Mouse (Mus musculus): ENCODE data around the gene Casc3.

Casc3 gene

GRCm38 (mm10) chr11:98773635-98774295 lies 30.9 kb upstream of the Casc3 start:
- peak; percentile 99 for DNase-seq (ENCODE audit: low read depth)

- no peak for DNase-seq (ENCODE audit: low read depth)
Measured at GRCm38 (mm10) chr11:98774582-98775347, 29.9 kb upstream of the Casc3 start, which contains the start of gene Nr1d1. Gene Nr1d1, minus strand, starts transcription at chr11:98775333.

GRCm38 (mm10) chr11:98775348-98776051 lies 29.2 kb upstream of the Casc3 start:
- DNase-seq (ENCODE audit: low read depth), result peak; percentile 92

GRCm38 (mm10) chr11:98776052-98776764 lies 28.5 kb upstream of the Casc3 start:
- no peak for DNase-seq (ENCODE audit: low read depth)

GRCm38 (mm10) chr11:98776843-98777590 lies 27.7 kb upstream of the Casc3 start:
- DNase-seq (ENCODE audit: low read depth), result no peak

GRCm38 (mm10) chr11:98777888-98778287 lies 26.8 kb upstream of the Casc3 start:
- DNase-seq (ENCODE audit: low read depth), result no peak

- DNase-seq (ENCODE audit: low read depth), result no peak
Measured at GRCm38 (mm10) chr11:98781851-98782512, 22.7 kb upstream of the Casc3 start.

GRCm38 (mm10) chr11:98782651-98783235 lies 22.0 kb upstream of the Casc3 start:
- no peak for DNase-seq (ENCODE audit: low read depth)

- no peak for DNase-seq (ENCODE audit: low read depth)
Measured at GRCm38 (mm10) chr11:98783236-98783696, 21.4 kb upstream of the Casc3 start.

GRCm38 (mm10) chr11:98784139-98784538 lies 20.6 kb upstream of the Casc3 start:
- DNase-seq (ENCODE audit: low read depth), result no peak

GRCm38 (mm10) chr11:98785214-98785613 lies 19.5 kb upstream of the Casc3 start:
- DNase-seq (ENCODE audit: low read depth), result no peak

- DNase-seq (ENCODE audit: low read depth), result no peak
Measured at GRCm38 (mm10) chr11:98785772-98786281, 18.9 kb upstream of the Casc3 start.

GRCm38 (mm10) chr11:98786359-98787214 lies 18.1 kb upstream of the Casc3 start:
- peak; percentile 96 for DNase-seq (ENCODE audit: low read depth)

- no peak for DNase-seq (ENCODE audit: low read depth)
Measured at GRCm38 (mm10) chr11:98787229-98787628, 17.5 kb upstream of the Casc3 start.

- no peak for DNase-seq (ENCODE audit: low read depth)
Measured at GRCm38 (mm10) chr11:98787691-98788090, 17.0 kb upstream of the Casc3 start.

- DNase-seq (ENCODE audit: low read depth), result no peak
Measured at GRCm38 (mm10) chr11:98788139-98788538, 16.6 kb upstream of the Casc3 start.

- DNase-seq (ENCODE audit: low read depth), result peak; percentile 91
Measured at GRCm38 (mm10) chr11:98788550-98789218, 16.0 kb upstream of the Casc3 start.

- no peak for DNase-seq (ENCODE audit: low read depth)
Measured at GRCm38 (mm10) chr11:98789219-98789807, 15.4 kb upstream of the Casc3 start.

All from c-Kit-positive CD71-negative TER-119-negative erythroid progenitor cells, embryonic 14.5 days (primary cell).